Mouse (Mus musculus) liver, embryonic 15.5 days (tissue): Measurements from ENCODE around the gene Mindy1. TPM values are rescaled to one million over a fixed set of nuclear protein-coding genes. Genes with fewer than 3 reads are reported as not detected.

Source experiments
- ATAC-seq: fragments of 200-750 bp; cut with Nextera tagmentation; 2 replicates; pipeline ENCODE4 v1.8.0; 2017; ENCODE audit warnings: moderate number of reproducible peaks, mild to moderate bottlenecking, moderate library complexity; ENCODE audit not compliant: insufficient read depth
- H3K27ac ChIP-seq: fragments of 300-500 bp; sonication (generic); replicated peaks from 2 replicates; pipeline ENCODE4 v1.5.1; 2015; ENCODE audit warnings: mild to moderate bottlenecking, inconsistent platforms
- H3K27me3 ChIP-seq: fragments of 300-500 bp; sonication (generic); 2 replicates; pipeline ENCODE4 v1.6.1; 2015; ENCODE audit warnings: mild to moderate bottlenecking, inconsistent platforms
- H3K36me3 ChIP-seq: fragments of 300-500 bp; sonication (generic); replicated peaks from 2 replicates; pipeline ENCODE4 v1.6.1; 2015; ENCODE audit warnings: moderate library complexity, mild to moderate bottlenecking, inconsistent platforms
- H3K4me1 ChIP-seq: fragments of 300-500 bp; sonication (generic); replicated peaks from 2 replicates; pipeline ENCODE4 v1.6.1; 2015; ENCODE audit warnings: inconsistent platforms
- H3K4me2 ChIP-seq: fragments of 300-500 bp; sonication (generic); 2 replicates; pipeline ENCODE4 v1.6.1; 2015; ENCODE audit warnings: moderate library complexity, mild to moderate bottlenecking, inconsistent platforms
- H3K4me3 ChIP-seq: fragments of 300-500 bp; sonication (generic); replicated peaks from 2 replicates; pipeline ENCODE4 v1.5.1; 2015; ENCODE audit warnings: mild to moderate bottlenecking, inconsistent platforms
- H3K9ac ChIP-seq: fragments of 300-500 bp; sonication (generic); 2 replicates; pipeline ENCODE4 v1.6.1; 2015; ENCODE audit warnings: moderate library complexity, mild to moderate bottlenecking, inconsistent platforms
- H3K9me3 ChIP-seq: fragments of 300-500 bp; sonication (generic); replicated peaks from 2 replicates; pipeline ENCODE4 v1.6.1; 2016; ENCODE audit warnings: inconsistent platforms
- WGBS: fragments of 180-500 bp; shearing (Covaris S2); methylation state at CpG from one replicate; pipeline ENCODE4 v1.1.7; 2015; ENCODE audit warnings: mixed read lengths; ENCODE audit not compliant: insufficient replicate concordance; 5-methylcytosine and 5-hydroxymethylcytosine counted together
- polyA plus RNA-seq: library from polyadenylated mRNA; unstranded; fragments of >200 nt; fragmentation: Nextera tagmentation; extraction: Ambion mirVana; gene quantifications from 2 replicates; pipeline ENCODE4 v1.2.1, GENCODE M21; 2015

Mindy1 gene
- polyA plus RNA-seq, 1 experiment from 2014 or later, result 18.8 TPM

- no peaks in the 10 kb centered on the region for H3K9me3 ChIP-seq
- no peaks in the 10 kb centered on the region for H3K27me3 ChIP-seq
- H3K4me2 ChIP-seq, result peak overlapping the region; percentile 98
Observed at GRCm38 (mm10) chr3:95313476-95313875, 32.3 kb downstream of the Mindy1 start.

GRCm38 (mm10) chr3:95314075-95314474 is 32.9 kb downstream of the Mindy1 start:
- Histone ChIP-seq H3K4me1 (peaks cover 80% of the 10 kb centered on the region), H3K4me2 (peak overlapping the region; percentile 98), H3K9me3 (no peaks in the 10 kb centered on the region), H3K27ac (peak overlapping the region; percentile 93), H3K27me3 (no peaks in the 10 kb centered on the region), H3K4me3 (peak overlapping the region; percentile 91), H3K36me3 (no peaks in the 10 kb centered on the region; the same call in 1 of the 2 replicates), H3K9ac (peak overlapping the region; percentile 96)
- no peak for ATAC-seq
- WGBS, result 41% methylated on average over 6 of the region's 6 CpGs

More at GRCm38 (mm10) chr3:95313476-95313875, 32.3 kb downstream of the Mindy1 start:
- Histone ChIP-seq H3K9ac (peak overlapping the region; percentile 50; the same call in 1 of the 2 replicates), H3K36me3 (no peaks in the 10 kb centered on the region; the same call in 1 of the 2 replicates), H3K4me3 (peak overlapping the region; percentile 91), H3K27ac (peak overlapping the region; percentile 93), H3K4me1 (peaks cover 74% of the 10 kb centered on the region)
- ATAC-seq, result no peak
- 9% methylated on average over 7 of the region's 7 CpGs for WGBS

- H3K4me3 ChIP-seq, result peak within 1 kb of the TSS; percentile 91
- no peaks in the 10 kb centered on the region; the same call in none of the 2 replicates for H3K36me3 ChIP-seq
- peak within 1 kb of the TSS; percentile 96 for H3K9ac ChIP-seq
- no peaks in the 10 kb centered on the region for H3K27me3 ChIP-seq
- peak within 1 kb of the TSS; percentile 93 for H3K27ac ChIP-seq
- 2% methylated on average over 27 of the region's 27 CpGs for WGBS
- H3K9me3 ChIP-seq, result no peaks in the 10 kb centered on the region
- H3K4me2 ChIP-seq, result peak within 1 kb of the TSS; percentile 98
- 0 out of 2 replicates have a peak, but pooled peaks have one; percentile 0 for ATAC-seq
- peaks cover 83% of the 10 kb centered on the region for H3K4me1 ChIP-seq
Observed at GRCm38 (mm10) chr3:95314486-95315093, 33.4 kb downstream of the Mindy1 start, which contains the start of gene Cers2. TSS of gene Cers2 (plus strand) at chr3:95314791.

- Histone ChIP-seq H3K27ac (peak overlapping the region; percentile 93), H3K4me3 (peak overlapping the region; percentile 91), H3K36me3 (peaks cover 7% of the 10 kb centered on the region), H3K9me3 (no peaks in the 10 kb centered on the region), H3K4me2 (peak overlapping the region; percentile 98), H3K9ac (peak overlapping the region; percentile 96), H3K4me1 (peaks cover 89% of the 10 kb centered on the region), H3K27me3 (no peaks in the 10 kb centered on the region)
- WGBS, result under 1% methylated on average over 71 of the region's 71 CpGs
- peak; percentile 89 for ATAC-seq
Observed at GRCm38 (mm10) chr3:95315094-95315843, 34.1 kb downstream of the Mindy1 start.

- Histone ChIP-seq H3K4me2 (peak overlapping the region; percentile 98), H3K9ac (peak overlapping the region; percentile 96), H3K9me3 (no peaks in the 10 kb centered on the region), H3K4me3 (peak overlapping the region; percentile 91), H3K27ac (peak overlapping the region; percentile 93), H3K36me3 (peaks cover 14% of the 10 kb centered on the region), H3K27me3 (no peaks in the 10 kb centered on the region), H3K4me1 (peaks cover 89% of the 10 kb centered on the region)
- ATAC-seq, result no peak; the same call in 1 of the 2 replicates
- WGBS, result 2% methylated on average over 9 of the region's 9 CpGs
Observed at GRCm38 (mm10) chr3:95315844-95316550, 34.9 kb downstream of the Mindy1 start.

GRCm38 (mm10) chr3:95317414-95318080 is 36.4 kb downstream of the Mindy1 start:
- Histone ChIP-seq H3K4me2 (peak overlapping the region; percentile 98), H3K4me1 (peaks cover 74% of the 10 kb centered on the region), H3K27ac (peak overlapping the region; percentile 72), H3K9ac (peak overlapping the region; percentile 25; the same call in 1 of the 2 replicates), H3K36me3 (peaks cover 29% of the 10 kb centered on the region), H3K27me3 (no peaks in the 10 kb centered on the region), H3K4me3 (peak overlapping the region; percentile 7; the same call in 1 of the 2 replicates), H3K9me3 (no peaks in the 10 kb centered on the region)
- WGBS, result 22% methylated on average over 12 of the region's 12 CpGs
- ATAC-seq, result no peak

GRCm38 (mm10) chr3:95318548-95318947 is 37.4 kb downstream of the Mindy1 start:
- WGBS, result 55% methylated on average over 6 of the region's 6 CpGs
- Histone ChIP-seq H3K9me3 (no peaks in the 10 kb centered on the region), H3K27ac (peak overlapping the region; percentile 72), H3K27me3 (no peaks in the 10 kb centered on the region), H3K36me3 (peaks cover 39% of the 10 kb centered on the region), H3K4me1 (peaks cover 72% of the 10 kb centered on the region), H3K4me2 (peak overlapping the region; percentile 98), H3K9ac (peak overlapping the region; percentile 8; the same call in 1 of the 2 replicates), H3K4me3 (0 out of 2 replicates have a peak overlapping the region, but pooled peaks have one; percentile 7)
- ATAC-seq, result peak; percentile 27

- Histone ChIP-seq H3K9me3 (no peaks in the 10 kb centered on the region), H3K27ac (peak overlapping the region; percentile 72), H3K4me3 (0 out of 2 replicates have a peak overlapping the region, but pooled peaks have one; percentile 7), H3K36me3 (peaks cover 45% of the 10 kb centered on the region), H3K27me3 (no peaks in the 10 kb centered on the region), H3K4me2 (peak overlapping the region; percentile 98), H3K9ac (peak overlapping the region; percentile 17; the same call in 1 of the 2 replicates), H3K4me1 (peaks cover 69% of the 10 kb centered on the region)
- no peak for ATAC-seq
- 38% methylated on average over 2 of the region's 2 CpGs for WGBS
Observed at GRCm38 (mm10) chr3:95319110-95319509, 38.0 kb downstream of the Mindy1 start.

- Histone ChIP-seq H3K9ac (no peak overlapping the region), H3K27me3 (no peaks in the 10 kb centered on the region), H3K4me1 (peaks cover 61% of the 10 kb centered on the region), H3K27ac (0 out of 2 replicates have a peak overlapping the region, but pooled peaks have one; percentile 5), H3K4me2 (peak overlapping the region; percentile 98; the same call in 1 of the 2 replicates), H3K9me3 (no peaks in the 10 kb centered on the region), H3K36me3 (peaks cover 54% of the 10 kb centered on the region), H3K4me3 (no peak overlapping the region)
- ATAC-seq, result no peak
- WGBS, result 69% methylated on average over 12 of the region's 12 CpGs
Observed at GRCm38 (mm10) chr3:95319701-95320625, 38.8 kb downstream of the Mindy1 start.
